Mouse (Mus musculus): ENCODE measurements around the gene Ildr2. TPM values are rescaled to one million over a fixed set of nuclear protein-coding genes. Genes with fewer than 3 reads are reported as not detected.

Gene Ildr2
- polyA plus RNA-seq, 1 experiment from 2014 or later = 5.1 TPM

- WGBS = 25% methylated on average over 14 of the region's 14 CpGs
- no peaks in the 10 kb centered on the region for H3K36me3 ChIP-seq (ENCODE audit: control insufficient read depth, insufficient read depth, low read length)
- H3K9me3 ChIP-seq (ENCODE audit: control insufficient read depth, low read length) = no peaks in the 10 kb centered on the region
- H3K4me1 ChIP-seq (ENCODE audit: control insufficient read depth, insufficient read depth, low read length) = no peaks in the 10 kb centered on the region
- no peak overlapping the region for H3K4me2 ChIP-seq (ENCODE audit: low read depth)
- no peak overlapping the region for H3K4me3 ChIP-seq (ENCODE audit: low read depth, low read length)
- H3K27me3 ChIP-seq (ENCODE audit: control insufficient read depth, insufficient read depth, low read length) = no peaks in the 10 kb centered on the region
- H3K27ac ChIP-seq (ENCODE audit: low read depth, low read length) = no peak overlapping the region
- ATAC-seq (ENCODE audit: insufficient read depth, low FRiP score, low TSS enrichment) = peak; percentile 84
- H3K9ac ChIP-seq (ENCODE audit: low read length) = no peak overlapping the region
- DNase-seq (ENCODE audit: low spot score) = peak; percentile 80
Observed at GRCm38 (mm10) chr1:166360157-166360855, 106.4 kb downstream of the Ildr2 start.

- no peak overlapping the region for H3K27ac ChIP-seq (ENCODE audit: low read depth, low read length)
- no peak overlapping the region for H3K4me3 ChIP-seq (ENCODE audit: low read depth, low read length)
- 67% methylated on average over 5 of the region's 5 CpGs for WGBS
- H3K4me2 ChIP-seq (ENCODE audit: low read depth) = no peak overlapping the region
- ATAC-seq (ENCODE audit: insufficient read depth, low FRiP score, low TSS enrichment) = no peak
- no peak for DNase-seq (ENCODE audit: low spot score)
- no peaks in the 10 kb centered on the region for H3K4me1 ChIP-seq (ENCODE audit: control insufficient read depth, insufficient read depth, low read length)
- H3K9me3 ChIP-seq (ENCODE audit: control insufficient read depth, low read length) = no peaks in the 10 kb centered on the region
- H3K27me3 ChIP-seq (ENCODE audit: control insufficient read depth, insufficient read depth, low read length) = no peaks in the 10 kb centered on the region
- H3K36me3 ChIP-seq (ENCODE audit: control insufficient read depth, insufficient read depth, low read length) = no peaks in the 10 kb centered on the region
- no peak overlapping the region for H3K9ac ChIP-seq (ENCODE audit: low read length)
Observed at GRCm38 (mm10) chr1:166360896-166361295, 107.0 kb downstream of the Ildr2 start.

GRCm38 (mm10) chr1:166361842-166362241, 107.9 kb downstream of the Ildr2 start:
- no peaks in the 10 kb centered on the region for H3K4me1 ChIP-seq (ENCODE audit: control insufficient read depth, insufficient read depth, low read length)
- H3K27ac ChIP-seq (ENCODE audit: low read depth, low read length) = no peak overlapping the region
- H3K27me3 ChIP-seq (ENCODE audit: control insufficient read depth, insufficient read depth, low read length) = no peaks in the 10 kb centered on the region
- H3K9ac ChIP-seq (ENCODE audit: low read length) = no peak overlapping the region
- H3K4me2 ChIP-seq (ENCODE audit: low read depth) = no peak overlapping the region
- ATAC-seq (ENCODE audit: insufficient read depth, low FRiP score, low TSS enrichment) (no peak), DNase-seq (ENCODE audit: low spot score) (no peak)
- no peak overlapping the region for H3K4me3 ChIP-seq (ENCODE audit: low read depth, low read length)
- H3K36me3 ChIP-seq (ENCODE audit: control insufficient read depth, insufficient read depth, low read length) = no peaks in the 10 kb centered on the region
- 80% methylated on average over 3 of the region's 3 CpGs for WGBS
- no peaks in the 10 kb centered on the region for H3K9me3 ChIP-seq (ENCODE audit: control insufficient read depth, low read length)

- Histone ChIP-seq H3K9me3 (ENCODE audit: control insufficient read depth, low read length) (no peaks in the 10 kb centered on the region), H3K27ac (ENCODE audit: low read depth, low read length) (no peak overlapping the region), H3K4me1 (ENCODE audit: control insufficient read depth, insufficient read depth, low read length) (no peaks in the 10 kb centered on the region), H3K4me3 (ENCODE audit: low read depth, low read length) (no peak overlapping the region), H3K9ac (ENCODE audit: low read length) (no peak overlapping the region), H3K36me3 (ENCODE audit: control insufficient read depth, insufficient read depth, low read length) (no peaks in the 10 kb centered on the region), H3K27me3 (ENCODE audit: control insufficient read depth, insufficient read depth, low read length) (no peaks in the 10 kb centered on the region), H3K4me2 (ENCODE audit: low read depth) (no peak overlapping the region)
- no peak for DNase-seq (ENCODE audit: low spot score)
- no peak for ATAC-seq (ENCODE audit: insufficient read depth, low FRiP score, low TSS enrichment)
- WGBS = 86% methylated on average over 3 of the region's 3 CpGs
Observed at GRCm38 (mm10) chr1:166362659-166363058, 108.7 kb downstream of the Ildr2 start.

- ATAC-seq (ENCODE audit: insufficient read depth, low FRiP score, low TSS enrichment) (no peak), DNase-seq (ENCODE audit: low spot score) (no peak)
- H3K27me3 ChIP-seq (ENCODE audit: control insufficient read depth, insufficient read depth, low read length) = no peaks in the 10 kb centered on the region
- no peaks in the 10 kb centered on the region for H3K4me1 ChIP-seq (ENCODE audit: control insufficient read depth, insufficient read depth, low read length)
- H3K4me3 ChIP-seq (ENCODE audit: low read depth, low read length) = no peak overlapping the region
- H3K4me2 ChIP-seq (ENCODE audit: low read depth) = no peak overlapping the region
- H3K27ac ChIP-seq (ENCODE audit: low read depth, low read length) = no peak overlapping the region
- H3K9me3 ChIP-seq (ENCODE audit: control insufficient read depth, low read length) = no peaks in the 10 kb centered on the region
- no peaks in the 10 kb centered on the region for H3K36me3 ChIP-seq (ENCODE audit: control insufficient read depth, insufficient read depth, low read length)
- no peak overlapping the region for H3K9ac ChIP-seq (ENCODE audit: low read length)
Observed at GRCm38 (mm10) chr1:166363122-166363521, 109.2 kb downstream of the Ildr2 start.

Other genes starting within 250 kb of the Ildr2 start
- gene Dusp27, start 126.2 kb upstream of the Ildr2 start, polyA plus RNA-seq (2014; fragmentation: Nextera tagmentation; extraction: Ambion mirVana) = 3.6 and 4.7 TPM in 2 replicates
- 0.14 and 0.21 TPM in 2 replicates for gene Gpa33, start 123.9 kb upstream of the Ildr2 start, polyA plus RNA-seq (2014; fragmentation: Nextera tagmentation; extraction: Ambion mirVana)
- not detected in 2 replicates for gene Mael, start 15.4 kb upstream of the Ildr2 start, polyA plus RNA-seq (2014; fragmentation: Nextera tagmentation; extraction: Ambion mirVana)
- gene Tada1, start 125.0 kb downstream of the Ildr2 start, polyA plus RNA-seq (2014; fragmentation: Nextera tagmentation; extraction: Ambion mirVana) = 71.1 and 74.0 TPM in 2 replicates
- 41.5 and 43.3 TPM in 2 replicates for gene Pogk, start 155.7 kb downstream of the Ildr2 start, polyA plus RNA-seq (2014; fragmentation: Nextera tagmentation; extraction: Ambion mirVana)
- gene Gm4846, start 243.4 kb downstream of the Ildr2 start, polyA plus RNA-seq (2014; fragmentation: Nextera tagmentation; extraction: Ambion mirVana) = not detected in 2 replicates